Mouse (Mus musculus) forebrain, embryonic 10.5 days (tissue): ENCODE results near the gene Arfgap2. TPM values are rescaled to one million over a fixed set of nuclear protein-coding genes. Genes with fewer than 3 reads are reported as not detected.

ENCODE experiments used
- DNase-seq: peaks from one replicate; pipeline ENCODE4 v3.0.0-alpha.2; 2017; ENCODE audit warnings: low spot score; ENCODE audit errors: extremely low spot score
- H3K27ac ChIP-seq: fragments of 300-500 bp; sonication (generic); 2 replicates; pipeline ENCODE4 v1.5.1; 2016; ENCODE audit warnings: mild to moderate bottlenecking
- H3K27me3 ChIP-seq: fragments of 300-500 bp; sonication (generic); 2 replicates; pipeline ENCODE4 v1.6.1; 2016; ENCODE audit warnings: mild to moderate bottlenecking; ENCODE audit not compliant: poor library complexity, severe bottlenecking
- H3K36me3 ChIP-seq: fragments of 300-500 bp; sonication (generic); replicated peaks from 2 replicates; pipeline ENCODE4 v1.6.1; 2016; ENCODE audit warnings: mild to moderate bottlenecking, moderate library complexity
- H3K4me1 ChIP-seq: fragments of 300-500 bp; sonication (generic); 2 replicates; pipeline ENCODE4 v1.6.1; 2016
- H3K4me3 ChIP-seq: fragments of 300-500 bp; sonication (generic); 2 replicates; pipeline ENCODE4 v1.5.1; 2016; ENCODE audit warnings: mild to moderate bottlenecking, moderate library complexity
- H3K9me3 ChIP-seq: fragments of 300-500 bp; sonication (generic); 2 replicates; pipeline ENCODE4 v1.6.1; 2016; ENCODE audit warnings: mild to moderate bottlenecking, moderate library complexity
- WGBS: fragments of 180-500 bp; shearing (Covaris S2); methylation state at CpG from one replicate; pipeline ENCODE4 v1.1.7; 2016; 5-methylcytosine and 5-hydroxymethylcytosine counted together
- polyA plus RNA-seq: library from polyadenylated mRNA; unstranded; fragments of >200 nt; fragmentation: Nextera tagmentation; extraction: Ambion mirVana; gene quantifications from 2 replicates; pipeline ENCODE4 v1.2.1, GENCODE M21; 2016

The Arfgap2 gene
- polyA plus RNA-seq, 1 experiment from 2014 or later: 97.5 TPM

DNA sequence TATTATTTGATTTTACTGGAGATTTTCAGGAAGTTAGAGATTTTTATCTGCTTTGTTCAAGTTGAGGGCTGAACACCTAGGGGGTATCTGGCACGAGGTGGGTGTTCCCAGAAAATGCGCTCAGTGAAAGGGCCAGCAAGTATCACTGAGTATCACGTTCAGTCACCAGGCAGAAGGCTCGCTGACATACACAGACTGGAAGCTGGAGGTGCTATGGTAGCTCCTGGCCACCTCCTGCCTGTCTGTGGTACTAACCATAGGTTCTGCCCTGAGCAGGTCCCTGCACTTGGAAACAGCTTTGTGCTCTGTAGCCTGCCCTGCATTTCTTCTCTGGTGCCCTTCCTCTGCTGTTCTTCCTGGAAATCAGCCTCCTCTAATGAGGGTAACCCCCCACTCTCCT lies 12.3 kb upstream of the Arfgap2 start:
- no peak overlapping the region for H3K27ac ChIP-seq
- no peaks in the 10 kb centered on the region for H3K9me3 ChIP-seq
- peaks cover 49% of the 10 kb centered on the region for H3K27me3 ChIP-seq
- H3K4me3 ChIP-seq: no peak overlapping the region
- H3K4me1 ChIP-seq: peaks cover 33% of the 10 kb centered on the region
- WGBS: 62% methylated on average over 4 of the region's 4 CpGs
- DNase-seq: no peak
- no peaks in the 10 kb centered on the region for H3K36me3 ChIP-seq

DNA sequence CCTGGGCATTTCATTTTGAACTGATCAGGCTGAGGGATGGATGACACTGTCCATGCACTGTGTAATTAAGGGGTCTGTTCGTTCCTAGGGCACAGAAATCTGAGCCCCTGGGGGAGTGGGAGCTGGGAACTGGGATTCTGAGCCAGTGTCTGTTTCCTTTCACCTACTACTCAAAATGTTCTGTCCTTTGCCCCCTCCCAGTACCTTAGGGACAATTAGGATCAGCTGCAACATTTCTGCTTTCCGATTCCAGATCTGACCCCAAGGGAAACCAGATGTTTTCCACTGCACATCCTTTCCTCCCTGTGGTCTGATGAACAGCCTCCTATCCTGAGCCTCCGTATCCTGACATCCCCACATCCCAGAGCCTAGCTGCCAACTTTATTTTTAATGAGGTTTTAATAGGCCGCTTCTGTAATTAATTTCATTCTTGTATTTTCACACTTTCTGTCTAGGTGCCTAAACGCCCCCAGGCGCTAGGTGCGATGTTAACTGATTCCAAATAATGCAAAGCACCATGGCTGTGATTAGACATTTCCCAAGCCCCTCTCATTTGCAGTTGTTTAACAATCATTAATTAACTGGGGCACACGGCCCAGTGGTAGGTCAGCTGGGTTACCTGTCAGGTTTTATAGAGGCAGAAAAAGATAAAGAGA lies 9.9 kb upstream of the Arfgap2 start:
- Histone ChIP-seq H3K36me3 (no peaks in the 10 kb centered on the region), H3K4me3 (peak overlapping the region; percentile 73; the same call in 1 of the 2 replicates), H3K9me3 (no peaks in the 10 kb centered on the region), H3K4me1 (peaks cover 49% of the 10 kb centered on the region), H3K27ac (no peak overlapping the region), H3K27me3 (peaks cover 69% of the 10 kb centered on the region)
- no peak for DNase-seq
- 25% methylated on average over 8 of the region's 8 CpGs for WGBS

DNA sequence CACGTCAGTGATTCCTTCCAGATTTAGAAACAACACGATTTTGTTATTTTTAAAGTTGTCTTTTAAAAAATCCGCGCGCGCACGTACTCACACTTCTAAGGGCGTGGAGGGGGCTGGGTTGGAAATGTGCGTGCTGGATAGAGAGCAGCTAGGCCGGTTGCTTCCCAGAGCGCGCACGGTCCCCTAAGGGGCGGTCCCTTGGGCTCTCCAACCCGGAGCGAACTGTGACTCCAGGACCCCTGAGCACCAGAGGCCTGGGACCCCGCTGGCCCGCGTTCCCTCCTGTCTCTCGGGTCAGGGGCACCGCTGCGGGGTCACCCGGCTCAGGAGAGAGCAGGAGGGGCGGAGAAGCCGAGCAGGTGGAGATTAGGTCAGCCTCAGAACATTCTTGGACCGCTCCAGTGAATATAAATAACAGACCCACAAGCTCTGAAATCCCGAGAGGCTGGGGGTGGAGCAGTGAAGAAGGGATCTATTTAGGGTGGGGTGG lies 9.1 kb upstream of the Arfgap2 start, which contains the start of gene Pacsin3:
TSS of gene Pacsin3 (plus strand) at position 294 of the 490 bp plus-strand sequence.
- no peaks in the 10 kb centered on the region for H3K9me3 ChIP-seq
- H3K4me3 ChIP-seq: peak within 1 kb of the TSS; percentile 73
- H3K27me3 ChIP-seq: peaks cover 69% of the 10 kb centered on the region
- peak; percentile 61 for DNase-seq
- H3K27ac ChIP-seq: peak within 1 kb of the TSS; percentile 91
- peaks cover 49% of the 10 kb centered on the region for H3K4me1 ChIP-seq
- WGBS: under 1% methylated on average over 27 of the region's 27 CpGs
- peaks cover 8% of the 10 kb centered on the region for H3K36me3 ChIP-seq

GRCm38 (mm10) chr2:91256256-91257125 lies 8.3 kb upstream of the Arfgap2 start:
- H3K27me3 ChIP-seq: peaks cover 69% of the 10 kb centered on the region
- peaks cover 16% of the 10 kb centered on the region for H3K36me3 ChIP-seq
- peak overlapping the region; percentile 73 for H3K4me3 ChIP-seq
- peak overlapping the region; percentile 91 for H3K27ac ChIP-seq
- H3K4me1 ChIP-seq: peaks cover 49% of the 10 kb centered on the region
- DNase-seq: peak; percentile 80
- WGBS: under 1% methylated on average over 52 of the region's 52 CpGs
- no peaks in the 10 kb centered on the region for H3K9me3 ChIP-seq

GRCm38 (mm10) chr2:91257126-91257980 lies 7.4 kb upstream of the Arfgap2 start:
- peaks cover 25% of the 10 kb centered on the region for H3K36me3 ChIP-seq
- peak overlapping the region; percentile 91 for H3K27ac ChIP-seq
- no peaks in the 10 kb centered on the region for H3K9me3 ChIP-seq
- peak overlapping the region; percentile 73 for H3K4me3 ChIP-seq
- DNase-seq: peak; percentile 73
- H3K4me1 ChIP-seq: peaks cover 49% of the 10 kb centered on the region
- H3K27me3 ChIP-seq: peaks cover 60% of the 10 kb centered on the region
- WGBS: 3% methylated on average over 22 of the region's 22 CpGs

DNA sequence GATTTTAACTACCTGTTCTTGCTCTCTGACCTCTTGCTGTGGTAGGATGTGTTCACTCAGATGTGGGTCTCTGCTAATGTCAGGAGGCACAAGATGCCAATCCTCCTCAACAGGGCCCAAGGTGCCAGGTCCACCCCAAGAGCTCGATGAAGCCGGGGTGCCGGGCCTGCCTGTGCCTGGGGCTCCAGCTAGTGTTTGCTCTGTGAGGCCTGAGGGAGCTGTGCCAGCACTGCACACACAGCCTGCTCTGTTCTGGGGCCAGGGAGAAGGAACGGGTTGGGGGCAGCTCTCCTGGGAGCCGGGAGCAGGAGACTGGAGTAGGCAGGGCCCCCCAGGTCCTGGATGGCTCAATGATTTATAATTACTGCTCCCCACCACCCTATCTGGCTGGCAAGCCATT lies 6.7 kb upstream of the Arfgap2 start:
- DNase-seq: no peak
- 84% methylated on average over 5 of the region's 5 CpGs for WGBS
- H3K4me1 ChIP-seq: peaks cover 49% of the 10 kb centered on the region
- peak overlapping the region; percentile 91 for H3K27ac ChIP-seq
- H3K36me3 ChIP-seq: peaks cover 32% of the 10 kb centered on the region
- H3K27me3 ChIP-seq: peaks cover 53% of the 10 kb centered on the region
- H3K4me3 ChIP-seq: peak overlapping the region; percentile 73
- no peaks in the 10 kb centered on the region for H3K9me3 ChIP-seq

DNA sequence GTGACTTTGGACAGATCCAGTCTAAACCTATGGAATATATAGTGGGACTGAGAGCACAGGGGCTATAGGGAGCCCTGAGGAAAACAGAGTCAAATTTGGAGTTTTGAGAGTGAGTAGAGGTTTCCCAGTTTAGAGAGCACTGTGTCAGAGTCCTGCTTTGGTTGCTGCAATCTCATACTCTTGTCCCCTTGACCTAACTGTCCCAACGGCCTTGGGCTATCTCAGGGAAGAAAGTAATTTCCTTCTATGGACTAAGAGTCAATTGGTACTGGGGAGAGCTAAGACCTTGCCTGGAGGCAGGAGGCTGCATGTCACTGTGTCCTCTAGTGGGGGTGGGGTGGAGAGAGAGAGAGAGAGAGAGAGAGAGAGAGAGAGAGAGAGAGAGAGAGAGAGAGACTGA lies 5.9 kb upstream of the Arfgap2 start:
- H3K4me1 ChIP-seq: peaks cover 50% of the 10 kb centered on the region
- 54% methylated on average over 1 of the region's 1 CpGs for whole genome bisulfite sequencing
- no peak for DNase-seq

GRCm38 (mm10) chr2:91259493-91259892 lies 5.3 kb upstream of the Arfgap2 start:
- Histone ChIP-seq H3K27ac (no peak overlapping the region), H3K36me3 (peaks cover 44% of the 10 kb centered on the region), H3K9me3 (no peaks in the 10 kb centered on the region), H3K4me1 (peaks cover 55% of the 10 kb centered on the region), H3K4me3 (no peak overlapping the region), H3K27me3 (peaks cover 39% of the 10 kb centered on the region)
- no peak for DNase-seq
- 88% methylated on average over 1 of the region's 1 CpGs for WGBS

More for the DNA sequence above, 5.9 kb upstream of the Arfgap2 start:
- Histone ChIP-seq H3K4me3 (no peak overlapping the region), H3K27me3 (peaks cover 46% of the 10 kb centered on the region), H3K9me3 (no peaks in the 10 kb centered on the region), H3K27ac (no peak overlapping the region), H3K36me3 (peaks cover 40% of the 10 kb centered on the region)

- peak overlapping the region; percentile 92 for H3K4me3 ChIP-seq
- H3K9me3 ChIP-seq: no peaks in the 10 kb centered on the region
- 89% methylated on average over 17 of the region's 17 CpGs for WGBS
- H3K4me1 ChIP-seq: peaks cover 27% of the 10 kb centered on the region
- peak overlapping the region; percentile 96 for H3K27ac ChIP-seq
- H3K36me3 ChIP-seq: peaks cover 71% of the 10 kb centered on the region
- 0 out of 2 replicates have a peak, but pooled peaks cover 6% of the 10 kb centered on the region for H3K27me3 ChIP-seq
- no peak for DNase-seq
Measured at GRCm38 (mm10) chr2:91263692-91264660, 798 bp upstream of the Arfgap2 start.

DNA sequence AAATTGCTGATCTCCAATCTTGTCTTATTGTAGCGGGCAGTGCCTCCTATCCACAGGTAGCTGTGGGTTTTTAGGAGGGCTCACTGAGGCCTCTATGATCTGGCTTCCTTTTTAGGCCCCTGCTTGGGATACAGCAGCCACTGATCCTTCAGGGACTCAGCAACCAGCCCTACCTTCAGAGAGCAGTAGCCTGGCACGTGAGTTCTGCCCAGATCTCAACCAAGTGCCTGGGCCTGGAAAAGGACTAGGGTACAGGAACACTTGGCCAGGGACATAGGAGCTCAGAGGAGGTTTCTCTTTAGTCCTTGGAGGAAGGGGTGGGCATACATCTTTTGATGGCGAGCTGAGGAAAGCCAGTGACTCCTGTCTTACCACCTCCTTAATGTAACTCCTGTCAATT lies 3.3 kb downstream of the Arfgap2 start:
- Histone ChIP-seq H3K27me3 (no peaks in the 10 kb centered on the region), H3K27ac (no peak overlapping the region), H3K36me3 (peaks cover 80% of the 10 kb centered on the region), H3K4me1 (peaks cover 24% of the 10 kb centered on the region), H3K4me3 (no peak overlapping the region), H3K9me3 (no peaks in the 10 kb centered on the region)
- no peak for DNase-seq
- WGBS: 91% methylated on average over 3 of the region's 3 CpGs

- Histone ChIP-seq H3K4me1 (peaks cover 24% of the 10 kb centered on the region), H3K27me3 (no peaks in the 10 kb centered on the region), H3K27ac (no peak overlapping the region), H3K9me3 (no peaks in the 10 kb centered on the region), H3K4me3 (no peak overlapping the region), H3K36me3 (peaks cover 80% of the 10 kb centered on the region)
- 89% methylated on average over 2 of the region's 2 CpGs for WGBS
- no peak for DNase-seq
Measured at GRCm38 (mm10) chr2:91268706-91269105, 3.9 kb downstream of the Arfgap2 start.
